9 mouse cellular contexts compared by ENCODE assay signal in genomic region chr9:14363540-14363939, GRCm38 (mm10). TPM values are rescaled to one million over a fixed set of nuclear protein-coding genes. Genes with fewer than 3 reads are reported as not detected.
DNase-seq lines count a peak whose midpoint lies in the region.
"Had no signal": no experiment of that assay in that cellular context is flagged by ENCODE, and none has a peak within 500 bp of the region (broad histone marks: within the 10 kb centered on the region; RNA-seq: fewer than 3 reads in every experiment).

No protein-coding gene starts in this region.

- H3K27me3 ChIP-seq in splenic B cell, adult 2 months (ENCODE audit: control insufficient read depth, insufficient read depth, low read length, poor library complexity, severe bottlenecking) = no peaks in the 10 kb centered on the region
- H3K27me3 ChIP-seq in forebrain, embryonic 10.5 days (ENCODE audit: poor library complexity, severe bottlenecking) = no peaks in the 10 kb centered on the region

- no peaks in the 10 kb centered on the region for H3K36me3 ChIP-seq in splenic B cell, adult 2 months (ENCODE audit: control insufficient read depth, insufficient read depth, low read length, poor library complexity, severe bottlenecking)
- H3K36me3 ChIP-seq in forebrain, embryonic 10.5 days (replicated peaks) = no peaks in the 10 kb centered on the region

- peak; percentile 36 for DNase-seq in cerebellum, adult 9-11 months
- DNase-seq in cerebellum, adult 8-10 months = no peak
- DNase-seq in retina, postnatal 1 day = peak; percentile 12
- no peak for DNase-seq in retina, embryonic 14.5 days (ENCODE audit: low spot score)
- peak; percentile 47 to 61 for DNase-seq in kidney, postnatal 25 days
- peak; percentile 28 for DNase-seq in splenic B cell, adult 2 months (ENCODE audit: low read depth, low spot score)
- DNase-seq in embryo, embryonic 11 days = no peak
- DNase-seq in forebrain, embryonic 10.5 days (ENCODE audit: extremely low spot score, low spot score) = no peak
- DNase-seq: heart, adult 2 months had no signal

- H3K4me1 ChIP-seq in forebrain, embryonic 10.5 days = no peaks in the 10 kb centered on the region

- 87% methylated on average over 6 of the region's 6 CpGs for WGBS in forebrain, embryonic 10.5 days

- H3K27ac ChIP-seq in forebrain, embryonic 10.5 days = no peak overlapping the region
- H3K27ac ChIP-seq: heart, adult 2 months had no signal

- H3K4me3 ChIP-seq in forebrain, embryonic 10.5 days = no peak overlapping the region
- H3K4me3 ChIP-seq: heart, adult 2 months had no signal

- no peaks in the 10 kb centered on the region for H3K9me3 ChIP-seq in forebrain, embryonic 10.5 days

RNA-seq across cellular contexts. Expression of gene Endod1, which starts 17.8 kb away (rescaled TPM):
- polyA plus RNA-seq in forebrain, embryonic 10.5 days (2016; fragmentation: Nextera tagmentation; extraction: Ambion mirVana) = 5.4 and 5.8 TPM in 2 replicates

Comparison
In these comparisons a context has a peak if more than half of its experiments do, and no peak if none do; other contexts are left out.
1. DNase-seq: peak in cerebellum, adult 9-11 months (single experiment), retina, postnatal 1 day (single experiment), kidney, postnatal 25 days (2 of 2) and splenic B cell, adult 2 months (single experiment); none in cerebellum, adult 8-10 months (single experiment), retina, embryonic 14.5 days (single experiment), embryo, embryonic 11 days (single experiment) and forebrain, embryonic 10.5 days (single experiment).